Mouse (Mus musculus) heart, embryonic 12.5 days (tissue): ENCODE measurements around the gene Col9a3. TPM values are rescaled to one million over a fixed set of nuclear protein-coding genes. Genes with fewer than 3 reads are reported as not detected.

Experiments used
- ATAC-seq: fragments of 200-750 bp; cut with Nextera tagmentation; 2 replicates; pipeline ENCODE4 v1.8.0; 2017; ENCODE audit warnings: moderate TSS enrichment, moderate library complexity; ENCODE audit not compliant: insufficient number of reproducible peaks, low FRiP score
- H3K27ac ChIP-seq: fragments of 300-500 bp; sonication (generic); 2 replicates; pipeline ENCODE4 v1.5.1; 2016; ENCODE audit warnings: mild to moderate bottlenecking, moderate library complexity; ENCODE audit not compliant: poor library complexity, severe bottlenecking
- H3K27me3 ChIP-seq: fragments of 300-500 bp; sonication (generic); replicated peaks from 2 replicates; pipeline ENCODE4 v1.6.1; 2016; ENCODE audit warnings: mild to moderate bottlenecking, moderate library complexity
- H3K36me3 ChIP-seq: fragments of 300-500 bp; sonication (generic); 2 replicates; pipeline ENCODE4 v1.6.1; 2016; ENCODE audit warnings: mild to moderate bottlenecking, moderate library complexity
- H3K4me1 ChIP-seq: fragments of 300-500 bp; sonication (generic); replicated peaks from 2 replicates; pipeline ENCODE4 v1.6.1; 2016; ENCODE audit warnings: mild to moderate bottlenecking
- H3K4me2 ChIP-seq: fragments of 300-500 bp; sonication (generic); 2 replicates; pipeline ENCODE4 v1.6.1; 2016; ENCODE audit warnings: mild to moderate bottlenecking, moderate library complexity
- H3K4me3 ChIP-seq: fragments of 300-500 bp; sonication (generic); 2 replicates; pipeline ENCODE4 v1.5.1; 2016; ENCODE audit warnings: mild to moderate bottlenecking
- H3K9ac ChIP-seq: fragments of 300-500 bp; sonication (generic); 2 replicates; pipeline ENCODE4 v1.6.1; 2016; ENCODE audit warnings: mild to moderate bottlenecking, moderate library complexity
- H3K9me3 ChIP-seq: fragments of 300-500 bp; sonication (generic); replicated peaks from 2 replicates; pipeline ENCODE4 v1.6.1; 2016; ENCODE audit warnings: mild to moderate bottlenecking, moderate library complexity
- WGBS: fragments of 180-500 bp; shearing (Covaris S2); methylation state at CpG from one replicate; pipeline ENCODE4 v1.1.7; 2016; 5-methylcytosine and 5-hydroxymethylcytosine counted together
- polyA plus RNA-seq: library from polyadenylated mRNA; unstranded; fragments of >200 nt; fragmentation: Nextera tagmentation; extraction: Ambion mirVana; gene quantifications from 2 replicates; pipeline ENCODE4 v1.2.1, GENCODE M21; 2016

The Col9a3 gene
- polyA plus RNA-seq, 1 experiment from 2014 or later: 36.8 TPM

DNA sequence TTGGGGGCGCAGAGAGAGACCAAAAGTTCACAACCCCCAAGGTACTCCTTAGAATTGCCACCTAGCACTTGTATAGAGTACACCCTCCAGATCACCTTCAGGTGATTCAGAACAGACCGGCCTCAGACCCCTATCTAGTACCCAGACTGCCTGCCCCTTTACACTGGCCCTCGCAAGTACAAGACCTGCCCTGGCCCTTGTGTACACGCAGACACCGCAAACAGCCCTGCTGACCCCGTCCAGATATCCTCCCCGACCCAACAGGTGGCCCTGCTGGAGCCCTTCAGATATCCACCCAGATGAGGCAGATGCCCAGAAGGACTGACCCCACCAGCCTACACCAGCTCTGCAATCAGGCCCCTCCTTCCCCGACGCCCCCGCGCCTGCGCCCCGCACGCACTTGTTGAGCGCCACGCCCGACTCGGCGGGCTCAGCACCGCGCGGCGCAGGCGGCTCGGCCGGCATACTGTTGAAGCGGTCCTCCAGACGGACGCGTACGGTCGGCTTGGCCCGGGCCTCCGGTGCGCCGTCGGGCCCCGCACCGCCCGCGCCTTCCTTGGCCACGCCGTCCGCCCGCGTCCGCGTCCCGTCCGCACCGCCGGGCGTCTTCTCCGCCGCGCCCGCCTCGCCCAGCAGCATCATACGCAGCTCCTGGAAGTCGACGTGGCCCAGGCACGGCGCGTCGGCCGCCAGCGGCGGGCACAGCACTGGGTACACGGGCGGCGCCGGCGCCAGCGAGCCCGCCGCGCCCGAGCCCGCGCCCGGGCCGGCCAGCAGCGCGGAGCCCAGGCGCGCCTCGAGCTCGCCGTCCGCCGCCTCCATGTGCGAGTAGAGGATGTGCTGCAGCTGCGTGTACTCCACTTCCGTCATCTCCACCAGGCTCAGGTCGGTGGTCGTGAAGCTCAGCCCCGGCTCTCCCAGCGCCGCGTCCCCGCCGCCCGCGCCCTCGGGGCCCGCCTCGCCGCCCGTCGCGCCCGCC, 44.3 kb downstream of the Col9a3 start:
- Histone ChIP-seq H3K9ac (no peak overlapping the region), H3K9me3 (peaks cover 18% of the 10 kb centered on the region), H3K27ac (no peak overlapping the region), H3K27me3 (peaks cover 58% of the 10 kb centered on the region), H3K36me3 (peaks cover 5% of the 10 kb centered on the region), H3K4me2 (peak overlapping the region; percentile 67), H3K4me3 (peak overlapping the region; percentile 48), H3K4me1 (peaks cover 8% of the 10 kb centered on the region; the same call in 1 of the 2 replicates)
- peak; percentile 51 for ATAC-seq
- WGBS: 3% methylated on average over 106 of the region's 112 CpGs

GRCm38 (mm10) chr2:180642555-180643260, 45.1 kb downstream of the Col9a3 start, which contains the start of gene Tcfl5:
Gene Tcfl5, minus strand, starts transcription at chr2:180642708.
- H3K27me3 ChIP-seq: peaks cover 60% of the 10 kb centered on the region
- H3K9me3 ChIP-seq: peaks cover 18% of the 10 kb centered on the region
- no peak within 1 kb of the TSS for H3K9ac ChIP-seq

GRCm38 (mm10) chr2:180643626-180644025, 46.0 kb downstream of the Col9a3 start:
- peaks cover 8% of the 10 kb centered on the region; the same call in 1 of the 2 replicates for H3K4me1 ChIP-seq
- no peak overlapping the region for H3K9ac ChIP-seq
- no peak overlapping the region for H3K4me3 ChIP-seq
- peaks cover 5% of the 10 kb centered on the region for H3K36me3 ChIP-seq
- H3K9me3 ChIP-seq: peaks cover 18% of the 10 kb centered on the region
- no peak for ATAC-seq
- H3K27ac ChIP-seq: no peak overlapping the region
- H3K27me3 ChIP-seq: peaks cover 59% of the 10 kb centered on the region
- no peak overlapping the region for H3K4me2 ChIP-seq

More at GRCm38 (mm10) chr2:180642555-180643260, 45.1 kb downstream of the Col9a3 start, which contains the start of gene Tcfl5:
- peak within 1 kb of the TSS; percentile 67 for H3K4me2 ChIP-seq
- H3K36me3 ChIP-seq: peaks cover 5% of the 10 kb centered on the region
- H3K4me3 ChIP-seq: peak within 1 kb of the TSS; percentile 48
- WGBS: 9% methylated on average over 54 of the region's 56 CpGs
- no peak within 1 kb of the TSS for H3K27ac ChIP-seq
- peaks cover 8% of the 10 kb centered on the region; the same call in 1 of the 2 replicates for H3K4me1 ChIP-seq
- peak; percentile 6; the same call in 1 of the 2 replicates for ATAC-seq

DNA sequence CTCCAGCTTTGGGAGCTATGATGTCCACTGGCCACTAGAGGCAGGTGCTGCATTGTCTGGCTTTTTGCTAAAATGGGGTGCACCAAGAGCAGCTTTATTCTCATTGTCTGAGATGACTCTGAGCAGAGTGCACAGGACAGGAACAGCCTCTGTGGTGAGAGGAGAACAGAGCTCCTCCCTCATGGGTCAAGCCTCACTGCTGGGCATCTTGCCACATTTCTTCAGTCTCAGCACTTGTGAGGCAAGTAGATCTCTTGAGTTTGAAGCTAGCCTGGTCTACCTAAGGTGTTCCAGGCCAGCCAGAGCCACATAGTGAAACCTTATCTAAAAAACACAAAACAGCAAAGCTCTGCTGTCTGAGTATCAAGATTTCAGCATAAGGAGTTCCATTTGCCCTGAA, 49.3 kb downstream of the Col9a3 start:
- ATAC-seq: no peak
- Histone ChIP-seq H3K4me3 (no peak overlapping the region), H3K36me3 (peaks cover 5% of the 10 kb centered on the region), H3K9me3 (peaks cover 18% of the 10 kb centered on the region), H3K27me3 (peaks cover 32% of the 10 kb centered on the region), H3K4me1 (peaks cover 5% of the 10 kb centered on the region; the same call in 1 of the 2 replicates), H3K27ac (no peak overlapping the region), H3K9ac (no peak overlapping the region), H3K4me2 (no peak overlapping the region)

DNA sequence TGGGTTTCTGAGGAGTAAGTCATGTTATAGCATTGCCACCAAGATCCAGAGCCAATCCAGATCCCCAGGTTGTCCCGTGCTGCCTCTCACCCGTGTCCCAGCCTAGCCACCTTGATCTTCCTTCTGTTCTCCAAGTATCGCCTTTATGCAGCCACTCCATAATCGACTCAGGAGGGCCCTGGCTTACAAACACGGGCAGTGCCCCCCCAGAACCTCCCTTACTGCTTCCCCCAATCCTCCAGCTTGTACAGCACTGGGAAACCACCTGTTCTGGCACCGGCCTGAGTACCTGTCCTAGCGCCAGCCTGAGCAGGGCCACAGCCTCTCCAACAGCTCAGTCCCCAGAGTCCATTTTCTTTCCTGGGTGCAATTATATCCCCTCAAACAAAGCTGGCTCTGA, 57.1 kb downstream of the Col9a3 start:
- H3K9me3 ChIP-seq: no peaks in the 10 kb centered on the region
- H3K27me3 ChIP-seq: no peaks in the 10 kb centered on the region
- H3K4me1 ChIP-seq: peaks cover 3% of the 10 kb centered on the region; the same call in 1 of the 2 replicates
- no peak overlapping the region for H3K4me2 ChIP-seq
- no peaks in the 10 kb centered on the region for H3K36me3 ChIP-seq
- 69% methylated on average over 7 of the region's 7 CpGs for WGBS
- no peak for ATAC-seq
- H3K27ac ChIP-seq: no peak overlapping the region
- no peak overlapping the region for H3K4me3 ChIP-seq
- H3K9ac ChIP-seq: no peak overlapping the region

DNA sequence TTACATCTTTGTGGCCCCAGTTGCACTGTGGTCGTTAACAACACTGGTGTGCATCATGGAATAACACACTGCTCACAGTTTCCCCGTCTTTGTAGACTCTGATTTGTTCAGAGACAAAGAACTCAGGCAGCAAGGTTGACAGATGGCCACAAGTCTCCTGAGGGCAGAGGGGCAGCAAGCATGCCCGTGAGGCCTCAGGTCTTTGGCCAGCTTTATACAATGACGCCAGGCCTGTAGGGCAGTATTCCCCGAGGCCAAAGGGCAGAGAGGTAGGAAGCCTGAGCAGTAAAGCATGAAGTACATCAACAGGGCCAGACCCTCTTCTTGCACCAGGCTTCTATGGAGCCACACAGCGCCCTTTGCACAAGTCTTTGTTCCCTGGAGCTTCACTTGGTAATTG, 57.6 kb downstream of the Col9a3 start:
- no peak overlapping the region for H3K27ac ChIP-seq
- H3K36me3 ChIP-seq: no peaks in the 10 kb centered on the region
- H3K4me1 ChIP-seq: peaks cover 6% of the 10 kb centered on the region; the same call in 1 of the 2 replicates
- WGBS: 61% methylated on average over 6 of the region's 6 CpGs
- no peak overlapping the region for H3K4me3 ChIP-seq
- ATAC-seq: no peak
- no peaks in the 10 kb centered on the region for H3K9me3 ChIP-seq
- no peaks in the 10 kb centered on the region for H3K27me3 ChIP-seq
- H3K9ac ChIP-seq: no peak overlapping the region
- H3K4me2 ChIP-seq: no peak overlapping the region

DNA sequence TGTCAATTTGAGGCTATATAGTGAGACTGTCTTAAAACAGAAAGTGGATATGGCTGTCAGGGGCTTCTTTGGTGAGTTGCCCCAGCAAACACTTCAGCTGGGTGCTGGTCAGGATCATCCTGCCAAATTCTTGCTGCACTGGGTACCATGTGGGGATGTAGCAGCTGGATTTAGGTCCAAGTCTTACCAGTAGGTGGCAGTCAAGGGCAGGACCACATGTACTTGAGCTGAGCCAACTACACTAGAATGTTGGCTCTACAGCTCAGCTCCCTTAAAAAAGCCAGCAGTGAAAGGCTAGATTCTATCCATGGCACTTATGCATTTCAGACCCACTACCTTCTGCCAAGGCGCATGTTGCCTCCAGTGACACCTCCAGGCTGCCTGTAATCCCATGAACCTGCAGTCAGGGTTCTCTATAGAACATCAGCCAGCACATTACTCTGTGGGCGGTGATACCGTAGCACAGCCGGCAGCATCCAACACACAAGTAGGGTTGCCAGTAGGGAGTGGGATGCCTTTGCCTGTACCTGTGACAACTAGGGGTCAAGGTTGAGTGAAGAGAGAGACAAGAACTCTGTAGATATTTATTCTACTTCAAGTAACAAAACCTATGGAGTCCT, 59.9 kb downstream of the Col9a3 start:
- ATAC-seq: no peak
- 67% methylated on average over 4 of the region's 4 CpGs for WGBS
- peaks cover 6% of the 10 kb centered on the region; the same call in 1 of the 2 replicates for H3K4me1 ChIP-seq

GRCm38 (mm10) chr2:180658381-180658780, 60.8 kb downstream of the Col9a3 start:
- H3K4me2 ChIP-seq: no peak overlapping the region
- H3K9me3 ChIP-seq: no peaks in the 10 kb centered on the region
- H3K27me3 ChIP-seq: no peaks in the 10 kb centered on the region
- no peak overlapping the region for H3K4me3 ChIP-seq
- ATAC-seq: no peak
- WGBS: 85% methylated on average over 5 of the region's 5 CpGs
- H3K4me1 ChIP-seq: peaks cover 6% of the 10 kb centered on the region; the same call in 1 of the 2 replicates
- H3K27ac ChIP-seq: no peak overlapping the region
- no peak overlapping the region for H3K9ac ChIP-seq
- H3K36me3 ChIP-seq: peaks cover 22% of the 10 kb centered on the region

More for the DNA sequence above, 59.9 kb downstream of the Col9a3 start:
- H3K9ac ChIP-seq: no peak overlapping the region
- H3K9me3 ChIP-seq: no peaks in the 10 kb centered on the region
- no peak overlapping the region for H3K4me2 ChIP-seq
- H3K36me3 ChIP-seq: peaks cover 20% of the 10 kb centered on the region
- H3K4me3 ChIP-seq: no peak overlapping the region
- H3K27ac ChIP-seq: no peak overlapping the region
- no peaks in the 10 kb centered on the region for H3K27me3 ChIP-seq

GRCm38 (mm10) chr2:180659353-180660150, 62.0 kb downstream of the Col9a3 start:
- Histone ChIP-seq H3K4me1 (peaks cover 6% of the 10 kb centered on the region; the same call in 1 of the 2 replicates), H3K9ac (peak overlapping the region; percentile 61; the same call in 1 of the 2 replicates), H3K36me3 (peaks cover 26% of the 10 kb centered on the region), H3K4me2 (peak overlapping the region; percentile 55), H3K9me3 (no peaks in the 10 kb centered on the region), H3K4me3 (peak overlapping the region; percentile 17), H3K27me3 (no peaks in the 10 kb centered on the region), H3K27ac (no peak overlapping the region)
- no peak for ATAC-seq
- 31% methylated on average over 42 of the region's 42 CpGs for WGBS

DNA sequence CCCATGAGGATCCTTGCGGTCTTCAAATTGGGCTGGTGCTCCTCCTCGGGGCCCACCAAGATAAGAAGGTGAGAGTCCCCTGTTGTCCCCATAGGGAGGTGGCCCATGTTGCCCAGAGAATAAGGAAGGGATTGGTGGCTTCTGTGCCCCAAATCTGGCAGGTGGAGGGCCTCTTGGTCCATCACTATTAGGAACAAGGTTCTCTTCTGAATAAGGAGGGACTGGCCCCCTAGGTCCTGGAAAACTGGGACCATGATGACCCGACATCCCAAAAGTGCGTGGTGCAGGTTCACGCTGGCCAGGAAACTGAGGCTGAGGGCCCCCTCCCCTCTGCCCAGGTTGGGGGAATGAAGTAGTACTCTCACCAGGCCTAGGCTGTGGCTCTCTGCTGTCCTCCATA, 62.9 kb downstream of the Col9a3 start:
- Histone ChIP-seq H3K4me2 (no peak overlapping the region), H3K27me3 (no peaks in the 10 kb centered on the region), H3K36me3 (peaks cover 34% of the 10 kb centered on the region), H3K27ac (no peak overlapping the region), H3K4me3 (no peak overlapping the region), H3K9ac (no peak overlapping the region), H3K9me3 (no peaks in the 10 kb centered on the region), H3K4me1 (peaks cover 6% of the 10 kb centered on the region; the same call in 1 of the 2 replicates)
- no peak; the same call in 1 of the 2 replicates for ATAC-seq
- WGBS: 89% methylated on average over 5 of the region's 5 CpGs
